Mouse (Mus musculus): ENCODE results near the gene Aloxe3. TPM values are rescaled to one million over a fixed set of nuclear protein-coding genes. Genes with fewer than 3 reads are reported as not detected.
A peak's percentile ranks its signal among the peaks of the same experiment; 100 is the strongest.

Aloxe3 gene
- total RNA-seq, 1 experiment from 2014 or later: not detected

- peak; percentile 36 for ATAC-seq (replicated peaks; ENCODE audit: low read depth, poor library complexity, severe bottlenecking)
These were observed 3.3 kb upstream of the Aloxe3 start, which contains the start of gene 9130213A22Rik for GRCm38 (mm10) chr11:69122336-69122951. TSS of gene 9130213A22Rik (minus strand) at chr11:69122589.

DNA sequence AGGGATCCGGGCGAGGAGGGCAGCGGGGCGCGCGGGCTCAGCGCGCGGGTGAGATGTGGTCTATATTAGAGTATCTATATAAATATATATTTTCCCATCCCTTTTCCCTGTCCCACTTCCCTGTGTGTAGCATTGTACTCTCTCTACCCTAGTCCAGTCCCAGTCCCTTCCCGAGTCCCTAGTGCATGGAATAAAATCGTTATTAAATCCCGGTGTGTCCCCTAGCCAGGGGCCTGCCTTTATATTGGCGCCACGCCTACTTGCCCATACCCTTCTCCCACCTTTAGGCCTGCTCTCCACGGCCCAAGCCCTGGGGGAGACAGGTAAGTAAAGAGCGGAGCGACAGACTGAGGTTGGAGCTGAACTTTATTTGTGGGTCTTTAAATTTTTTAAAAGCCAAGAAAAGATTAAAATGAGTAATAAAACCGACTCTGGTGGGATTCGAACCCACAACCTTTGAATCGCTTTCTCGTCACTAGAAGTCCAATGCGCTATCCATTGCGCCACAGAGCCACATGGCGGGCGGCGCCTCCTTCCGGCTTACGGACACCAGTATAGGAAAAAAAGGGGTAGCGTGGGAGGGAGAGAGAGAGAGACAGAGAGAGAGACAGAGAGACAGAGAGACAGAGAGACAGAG lies 2.5 kb upstream of the Aloxe3 start:
- ATAC-seq (replicated peaks; ENCODE audit: low read depth, poor library complexity, severe bottlenecking): no peak

GRCm38 (mm10) chr11:69123693-69124497 lies 1.8 kb upstream of the Aloxe3 start:
- ATAC-seq (replicated peaks; ENCODE audit: low read depth, poor library complexity, severe bottlenecking): peak; percentile 19

DNA sequence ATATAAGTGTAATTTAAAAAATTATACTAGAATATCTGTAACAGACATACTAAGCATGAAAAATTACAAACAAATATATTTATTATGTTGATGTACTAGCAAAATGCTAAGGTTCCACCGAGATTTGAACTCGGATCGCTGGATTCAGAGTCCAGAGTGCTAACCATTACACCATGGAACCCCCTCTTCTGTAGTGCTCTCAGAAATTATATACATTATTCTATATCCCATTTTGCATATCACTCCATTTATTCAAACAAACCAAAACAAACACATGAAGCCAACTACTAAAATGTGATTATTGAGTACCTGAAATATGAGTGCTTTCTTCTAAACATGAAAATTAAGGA lies 1.2 kb upstream of the Aloxe3 start:
- no peak for ATAC-seq (replicated peaks; ENCODE audit: low read depth, poor library complexity, severe bottlenecking)

DNA sequence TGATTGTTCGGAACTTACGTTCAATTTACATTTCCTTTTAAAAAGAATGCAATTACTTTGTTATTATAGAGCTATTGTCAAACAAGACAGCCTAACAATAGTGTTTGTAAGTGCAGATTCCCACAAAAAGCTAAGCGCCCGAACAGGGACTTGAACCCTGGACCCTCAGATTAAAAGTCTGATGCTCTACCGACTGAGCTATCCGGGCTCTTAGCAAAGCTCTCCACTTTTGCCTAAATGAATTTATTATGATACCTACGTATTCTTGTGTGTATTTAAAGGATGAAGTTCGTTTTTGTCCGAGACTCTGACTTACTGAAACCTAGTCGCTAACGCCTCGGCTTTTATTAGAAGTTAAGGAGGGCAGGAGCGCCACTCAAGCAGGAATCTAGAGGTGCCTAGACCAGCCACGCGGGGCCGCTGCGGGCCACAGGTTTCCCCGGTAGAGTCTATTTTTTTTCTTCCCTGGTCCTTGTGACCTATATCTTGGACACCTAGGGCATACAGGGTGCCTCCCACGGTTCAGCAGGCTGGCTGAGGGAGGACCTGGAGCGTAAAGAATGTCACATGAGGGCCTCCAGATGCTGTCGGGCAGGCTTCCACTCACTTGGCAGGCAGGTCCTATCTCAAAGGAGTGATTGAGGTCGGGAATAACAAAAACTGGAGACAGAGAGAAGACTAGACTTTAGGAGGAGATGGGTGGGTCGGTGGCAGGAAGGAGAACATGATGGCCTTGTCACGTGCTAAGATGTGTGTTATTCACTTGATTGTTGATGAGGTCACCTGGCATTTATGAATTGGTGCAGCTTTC lies 450 bp upstream of the Aloxe3 start:
- ATAC-seq (replicated peaks; ENCODE audit: low read depth, poor library complexity, severe bottlenecking): peak; percentile 39

- ATAC-seq (replicated peaks; ENCODE audit: low read depth, poor library complexity, severe bottlenecking): no peak
These were observed 416 bp downstream of the Aloxe3 start for GRCm38 (mm10) chr11:69125919-69126705.

DNA sequence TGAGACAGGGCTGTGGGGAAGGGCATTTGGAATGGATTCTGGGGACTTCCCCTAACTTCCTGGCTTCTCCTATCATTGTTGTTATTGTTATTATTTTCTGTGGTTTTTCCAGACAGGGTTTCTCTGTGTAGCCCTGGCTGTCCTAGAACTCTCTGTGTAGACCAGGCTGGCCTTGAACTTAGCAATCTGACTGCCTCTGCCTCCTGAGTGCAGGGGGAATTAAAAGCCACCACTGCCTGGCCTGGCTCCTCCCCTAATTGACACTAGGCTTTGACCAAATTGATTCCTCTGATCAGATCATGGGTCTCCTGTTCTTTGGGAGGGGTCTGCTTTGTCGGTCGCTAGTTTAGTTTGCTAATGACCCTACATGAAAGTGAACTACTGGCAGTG lies 1.0 kb downstream of the Aloxe3 start:
- ATAC-seq (replicated peaks; ENCODE audit: low read depth, poor library complexity, severe bottlenecking): no peak

- no peak for ATAC-seq (replicated peaks; ENCODE audit: low read depth, poor library complexity, severe bottlenecking)
These were observed 2.9 kb downstream of the Aloxe3 start for GRCm38 (mm10) chr11:69128426-69129122.

DNA sequence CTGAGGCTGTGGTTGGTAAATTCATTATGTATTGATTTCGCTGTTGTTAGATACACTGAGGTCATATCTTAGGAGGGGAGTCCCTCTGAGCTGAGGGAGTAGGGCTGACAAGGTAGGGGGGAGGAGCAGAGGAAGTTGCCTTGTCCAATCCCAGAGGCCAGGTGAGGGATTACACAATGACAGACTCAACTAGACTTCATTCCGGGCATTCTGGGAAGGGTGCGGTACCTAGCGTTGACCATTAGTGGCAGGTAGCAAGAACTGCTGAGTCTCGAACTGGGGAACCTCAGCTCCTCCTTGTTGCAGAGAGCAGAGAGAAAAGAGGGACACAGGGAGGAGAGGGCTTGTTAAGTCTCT lies 7.8 kb downstream of the Aloxe3 start:
- no peak for ATAC-seq (replicated peaks; ENCODE audit: low read depth, poor library complexity, severe bottlenecking)

GRCm38 (mm10) chr11:69133923-69134621 lies 8.4 kb downstream of the Aloxe3 start:
- ATAC-seq (replicated peaks; ENCODE audit: low read depth, poor library complexity, severe bottlenecking): peak; percentile 77

GRCm38 (mm10) chr11:69134622-69134968 lies 8.9 kb downstream of the Aloxe3 start:
- no peak for ATAC-seq (replicated peaks; ENCODE audit: low read depth, poor library complexity, severe bottlenecking)

- no peak for ATAC-seq (replicated peaks; ENCODE audit: low read depth, poor library complexity, severe bottlenecking)
These were observed 9.7 kb downstream of the Aloxe3 start for GRCm38 (mm10) chr11:69135361-69135760.

DNA sequence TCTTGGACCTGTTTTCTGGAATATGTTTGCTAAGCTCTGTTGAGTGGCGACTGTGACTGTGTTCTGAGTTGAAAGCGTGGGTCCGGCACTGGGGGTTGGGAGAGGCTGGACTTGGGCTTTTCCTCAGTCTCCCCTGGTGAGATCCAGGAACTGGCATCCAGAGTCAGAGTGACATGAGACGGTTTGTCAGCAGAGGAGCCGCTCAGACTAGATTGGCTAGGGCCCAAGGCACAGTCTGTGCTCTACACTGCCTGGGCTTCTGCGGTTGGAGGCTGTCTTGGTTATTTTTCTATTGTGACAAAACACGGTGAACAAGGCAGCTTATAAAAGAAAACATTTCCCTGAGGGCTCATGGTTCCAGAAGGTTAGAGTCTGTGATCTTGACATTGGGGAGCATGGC lies 21.9 kb downstream of the Aloxe3 start:
- no peak for ATAC-seq (replicated peaks; ENCODE audit: low read depth, poor library complexity, severe bottlenecking)

- no peak for ATAC-seq (replicated peaks; ENCODE audit: low read depth, poor library complexity, severe bottlenecking)
These were observed 22.8 kb downstream of the Aloxe3 start for GRCm38 (mm10) chr11:69148451-69148960.

GRCm38 (mm10) chr11:69149728-69150127 lies 24.0 kb downstream of the Aloxe3 start:
- no peak for ATAC-seq (replicated peaks; ENCODE audit: low read depth, poor library complexity, severe bottlenecking)

DNA sequence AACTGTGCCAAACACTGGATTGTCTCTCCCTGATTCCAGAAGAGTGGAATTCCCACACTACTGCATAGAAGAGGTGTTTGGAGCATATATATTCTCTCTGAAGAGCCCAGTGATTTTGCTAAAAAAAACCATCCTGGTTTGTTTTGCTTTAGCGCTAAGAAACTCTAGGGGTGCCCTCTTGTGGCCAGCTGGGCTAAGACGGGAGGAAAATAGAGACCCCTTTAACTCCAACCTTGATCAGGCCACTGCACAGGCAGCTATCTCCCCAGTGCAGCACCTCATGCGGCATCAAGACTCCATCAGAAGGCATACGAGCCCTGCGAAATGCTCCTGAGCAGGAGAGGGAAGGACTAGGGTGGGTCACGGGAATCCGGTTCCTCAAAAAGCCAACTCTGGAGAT lies 24.7 kb downstream of the Aloxe3 start:
- ATAC-seq (replicated peaks; ENCODE audit: low read depth, poor library complexity, severe bottlenecking): peak; percentile 78

DNA sequence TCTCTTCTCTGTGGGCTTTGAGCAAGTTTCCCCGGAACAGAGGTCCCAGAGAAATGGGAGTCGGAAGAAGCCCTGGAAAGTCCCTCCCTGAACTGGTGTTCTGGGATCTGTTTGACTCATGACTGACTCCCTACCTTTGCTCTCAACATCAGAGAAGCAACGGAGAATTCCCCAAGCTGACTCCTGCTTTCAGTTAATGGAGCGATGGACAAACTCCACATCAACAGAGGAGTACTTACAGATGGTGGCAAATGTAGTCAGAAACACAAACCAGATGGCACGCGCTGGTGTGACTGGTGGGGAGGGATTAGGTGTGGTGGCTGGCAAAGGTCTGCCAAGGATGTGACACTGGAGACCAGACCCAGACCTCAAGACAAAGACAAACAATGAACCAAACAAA lies 25.3 kb downstream of the Aloxe3 start:
- ATAC-seq (replicated peaks; ENCODE audit: low read depth, poor library complexity, severe bottlenecking): no peak

GRCm38 (mm10) chr11:69153831-69154230 lies 28.1 kb downstream of the Aloxe3 start:
- no peak for ATAC-seq (replicated peaks; ENCODE audit: low read depth, poor library complexity, severe bottlenecking)

Measured in common myeloid progenitor, adult 5-6 weeks (primary cell).